Mouse (Mus musculus) erythroblast, embryonic 14.5 days (primary cell): Measurements from ENCODE around the gene Neu2.

Source experiments
- GATA1 ChIP-seq: IDR thresholded peaks from 2 replicates; pipeline ENCODE4 v1.6.1; 2012; ENCODE audit warnings: low read length, inconsistent platforms, mixed read lengths
- TAL1 ChIP-seq: IDR thresholded peaks from 3 replicates; pipeline ENCODE4 v1.6.1; 2012; ENCODE audit warnings: low read length, inconsistent platforms, mixed read lengths

- TF ChIP-seq TAL1 (no peak), GATA1 (no peak)
Observed at GRCm38 (mm10) chr1:87624826-87625225, 115.1 kb downstream of the Neu2 start.
